Mouse (Mus musculus) embryonic facial prominence, embryonic 13.5 days (tissue): ENCODE measurements around the gene Cep128. TPM values are rescaled to one million over a fixed set of nuclear protein-coding genes. Genes with fewer than 3 reads are reported as not detected.
A peak's percentile ranks its signal among the peaks of the same experiment; 100 is the strongest.
"Not testable (repeated sequence)": the region's sequence is repeated elsewhere in the genome, so short reads cannot be mapped to it uniquely, and the experiment has no call there.

Source experiments
- ATAC-seq: fragments of 200-750 bp; cut with Nextera tagmentation; 2 replicates; pipeline ENCODE4 v1.8.0; 2017; ENCODE audit warnings: low read depth; ENCODE audit not compliant: insufficient number of reproducible peaks, insufficient read depth, low FRiP score, low TSS enrichment
- H3K27ac ChIP-seq: fragments of 300-500 bp; sonication (generic); 2 replicates; pipeline ENCODE4 v1.5.1; 2015; ENCODE audit warnings: moderate library complexity, mild to moderate bottlenecking, inconsistent platforms
- H3K27me3 ChIP-seq: fragments of 300-500 bp; sonication (generic); 2 replicates; pipeline ENCODE4 v1.6.1; 2015; ENCODE audit warnings: mild to moderate bottlenecking, inconsistent platforms
- H3K36me3 ChIP-seq: fragments of 300-500 bp; sonication (generic); 2 replicates; pipeline ENCODE4 v1.6.1; 2015; ENCODE audit warnings: mild to moderate bottlenecking, inconsistent platforms
- H3K4me1 ChIP-seq: fragments of 300-500 bp; sonication (generic); 2 replicates; pipeline ENCODE4 v1.6.1; 2015; ENCODE audit warnings: inconsistent platforms
- H3K4me2 ChIP-seq: fragments of 300-500 bp; sonication (generic); 2 replicates; pipeline ENCODE4 v1.6.1; 2015; ENCODE audit warnings: moderate library complexity, mild to moderate bottlenecking, inconsistent platforms
- H3K4me3 ChIP-seq: fragments of 300-500 bp; sonication (generic); 2 replicates; pipeline ENCODE4 v1.5.1; 2015; ENCODE audit warnings: mild to moderate bottlenecking, inconsistent platforms
- H3K9ac ChIP-seq: fragments of 300-500 bp; sonication (generic); 2 replicates; pipeline ENCODE4 v1.6.1; 2015; ENCODE audit warnings: mild to moderate bottlenecking, inconsistent platforms
- H3K9me3 ChIP-seq: fragments of 300-500 bp; sonication (generic); 2 replicates; pipeline ENCODE4 v1.6.1; 2016; ENCODE audit warnings: inconsistent platforms
- WGBS: fragments of 180-500 bp; shearing (Covaris S2); methylation state at CpG from one replicate; pipeline ENCODE4 v1.1.7; 2015; ENCODE audit warnings: mixed read lengths; 5-methylcytosine and 5-hydroxymethylcytosine counted together
- polyA plus RNA-seq: library from polyadenylated mRNA; unstranded; fragments of >200 nt; fragmentation: Nextera tagmentation; extraction: Ambion mirVana; gene quantifications from 2 replicates; pipeline ENCODE4 v1.2.1, GENCODE M21; 2015

Gene Cep128
- polyA plus RNA-seq, 1 experiment from 2014 or later = 9.1 TPM

DNA sequence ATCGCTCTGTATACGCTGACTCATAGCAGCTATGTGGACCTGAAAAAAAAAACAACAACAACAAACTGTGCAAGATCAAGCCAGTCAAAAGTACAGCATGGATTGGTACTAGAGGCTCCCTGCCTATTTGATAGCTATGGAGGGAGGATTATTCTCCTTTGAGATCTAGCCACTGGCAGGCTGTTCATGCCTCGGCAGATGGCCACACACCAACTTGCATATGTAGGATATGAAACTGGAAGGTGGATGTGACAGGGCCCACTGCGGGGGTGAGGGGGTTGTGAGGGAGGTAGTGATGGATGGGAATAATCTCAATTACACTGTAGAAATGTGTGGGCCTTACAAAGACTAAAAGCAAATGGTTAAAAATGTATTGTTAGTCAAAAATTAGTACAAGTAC, 386.7 kb downstream of the Cep128 start:
- Histone ChIP-seq H3K4me1 (0 out of 2 replicates have a peak, but pooled peaks cover 4% of the 10 kb centered on the region), H3K36me3 (no peaks in the 10 kb centered on the region), H3K9me3 (no peaks in the 10 kb centered on the region), H3K4me3 (no peak overlapping the region), H3K9ac (no peak overlapping the region), H3K4me2 (no peak overlapping the region), H3K27me3 (no peaks in the 10 kb centered on the region), H3K27ac (no peak overlapping the region)
- 86% methylated on average over 4 of the region's 4 CpGs for WGBS
- ATAC-seq = no peak

DNA sequence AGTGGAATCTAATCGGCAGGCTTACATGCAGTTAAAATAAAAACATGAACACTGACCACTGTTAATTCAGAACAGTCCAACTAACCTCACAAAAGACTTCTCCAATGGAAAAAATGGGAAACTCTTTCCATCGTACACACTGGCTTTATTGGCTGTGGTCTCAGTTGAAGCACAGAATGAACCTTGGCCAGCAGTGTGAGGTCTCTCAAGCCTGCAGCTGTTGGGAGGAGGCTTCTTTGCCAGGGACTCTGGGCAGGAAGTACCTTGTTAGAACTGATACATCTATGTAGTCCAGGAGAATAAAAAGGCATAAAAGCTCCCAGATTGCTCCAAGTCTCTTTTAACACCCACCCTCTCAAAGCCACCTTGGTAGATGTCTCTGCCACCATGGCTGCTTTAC, 390.9 kb downstream of the Cep128 start:
- Histone ChIP-seq H3K27me3 (no peaks in the 10 kb centered on the region), H3K4me1 (0 out of 2 replicates have a peak, but pooled peaks cover 4% of the 10 kb centered on the region), H3K9ac (no peak overlapping the region), H3K27ac (no peak overlapping the region), H3K4me2 (no peak overlapping the region), H3K4me3 (no peak overlapping the region), H3K36me3 (no peaks in the 10 kb centered on the region), H3K9me3 (no peaks in the 10 kb centered on the region)
- ATAC-seq = no peak
- 66% methylated on average over 2 of the region's 2 CpGs for WGBS

DNA sequence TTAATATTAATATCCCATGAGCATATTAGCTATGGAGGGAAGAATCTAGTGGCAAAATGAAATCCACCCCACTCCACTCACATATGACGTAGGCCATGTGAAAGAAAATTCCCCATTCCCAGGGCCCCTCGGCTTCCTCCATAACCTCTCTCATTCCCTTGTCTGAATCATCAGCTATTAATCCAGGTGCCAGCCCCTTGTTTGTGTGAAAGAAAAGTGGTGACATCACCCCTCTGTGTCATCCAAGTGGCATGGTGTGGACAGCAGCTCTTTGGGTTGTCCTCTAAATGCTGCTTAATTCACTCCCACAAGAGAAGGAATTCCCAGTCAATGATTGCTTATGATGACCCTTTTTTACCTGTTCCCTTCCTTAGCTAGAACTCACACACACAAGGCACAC, 396.4 kb downstream of the Cep128 start:
- Histone ChIP-seq H3K4me1 (no peaks in the 10 kb centered on the region), H3K27me3 (no peaks in the 10 kb centered on the region), H3K4me3 (no peak overlapping the region), H3K9ac (no peak overlapping the region), H3K36me3 (no peaks in the 10 kb centered on the region), H3K9me3 (no peaks in the 10 kb centered on the region), H3K27ac (no peak overlapping the region), H3K4me2 (no peak overlapping the region)
- ATAC-seq = no peak
- WGBS = 89% methylated on average over 2 of the region's 2 CpGs

DNA sequence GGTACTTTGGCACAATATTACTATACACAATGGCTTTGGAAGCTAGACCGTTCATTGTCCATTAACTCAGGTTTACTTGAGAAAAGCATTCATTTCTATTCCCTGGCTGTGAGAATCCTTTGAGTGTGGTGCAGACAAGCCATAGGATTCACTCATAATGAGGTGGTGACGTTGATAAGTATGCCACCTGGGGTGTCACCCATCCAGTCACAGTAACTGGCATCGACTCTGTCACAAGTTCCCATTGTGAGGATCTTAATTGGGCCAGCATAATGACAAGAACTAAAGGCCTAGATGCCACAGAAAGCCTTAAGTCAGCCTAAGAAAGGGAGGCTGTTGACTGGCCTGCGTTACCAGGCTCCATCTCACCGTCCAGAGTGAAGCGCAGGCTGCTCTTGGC, 396.9 kb downstream of the Cep128 start:
- H3K4me2 ChIP-seq = no peak overlapping the region
- H3K9ac ChIP-seq = no peak overlapping the region
- no peaks in the 10 kb centered on the region for H3K27me3 ChIP-seq
- no peaks in the 10 kb centered on the region for H3K4me1 ChIP-seq
- no peaks in the 10 kb centered on the region for H3K36me3 ChIP-seq
- H3K27ac ChIP-seq = no peak overlapping the region
- WGBS = 88% methylated on average over 6 of the region's 6 CpGs
- no peaks in the 10 kb centered on the region for H3K9me3 ChIP-seq
- H3K4me3 ChIP-seq = no peak overlapping the region
- no peak for ATAC-seq

DNA sequence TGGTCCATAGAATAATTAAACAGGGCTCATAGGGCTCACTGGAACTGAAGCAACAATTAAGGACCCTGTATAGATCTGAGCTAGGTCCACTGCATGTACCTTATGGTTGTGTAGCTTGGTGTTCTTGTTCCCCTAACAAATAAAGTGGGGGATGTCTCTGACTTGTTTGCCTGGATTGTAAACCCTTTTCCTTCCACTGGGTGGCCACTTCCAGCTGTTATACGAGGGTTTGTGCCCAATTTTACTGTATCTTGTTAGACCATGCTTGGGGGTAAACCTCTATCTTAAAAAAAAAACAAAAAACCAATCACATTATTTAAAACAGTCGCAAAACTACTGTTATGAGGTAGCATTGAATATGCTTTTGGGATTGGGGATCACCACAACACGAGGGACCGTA, 402.2 kb downstream of the Cep128 start:
- H3K9me3 ChIP-seq = no peaks in the 10 kb centered on the region
- no peak overlapping the region for H3K4me3 ChIP-seq
- no peaks in the 10 kb centered on the region for H3K4me1 ChIP-seq
- no peak for ATAC-seq
- no peak overlapping the region for H3K27ac ChIP-seq
- no peaks in the 10 kb centered on the region for H3K27me3 ChIP-seq
- no peak overlapping the region for H3K4me2 ChIP-seq
- H3K9ac ChIP-seq = no peak overlapping the region
- H3K36me3 ChIP-seq = no peaks in the 10 kb centered on the region
- 87% methylated on average over 4 of the region's 4 CpGs for WGBS

DNA sequence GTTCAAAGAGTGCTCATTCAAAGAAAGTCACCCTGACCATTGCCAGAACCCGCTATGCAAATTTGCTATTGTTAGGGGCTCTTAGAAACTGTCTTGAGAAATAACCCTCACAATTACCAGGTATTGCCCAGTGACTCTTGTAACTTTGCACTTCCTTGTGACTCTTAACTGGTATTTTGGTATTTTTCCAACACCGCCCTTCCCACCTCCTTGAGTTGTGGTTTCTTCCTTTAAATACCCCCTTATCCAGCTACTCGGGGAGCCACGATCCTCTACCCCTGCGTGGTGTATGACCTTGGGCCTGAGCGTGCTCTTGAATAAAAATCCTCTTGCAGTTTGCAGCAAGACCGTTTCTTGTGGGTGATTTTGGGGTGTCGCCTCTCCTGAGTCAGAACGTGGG, 407.8 kb downstream of the Cep128 start:
- not testable (repeated sequence) for H3K4me3 ChIP-seq, H3K27me3 ChIP-seq, H3K9ac ChIP-seq, H3K4me1 ChIP-seq, H3K27ac ChIP-seq, H3K36me3 ChIP-seq, H3K9me3 ChIP-seq, H3K4me2 ChIP-seq, ATAC-seq
- WGBS = 86% methylated on average over 9 of the region's 9 CpGs

DNA sequence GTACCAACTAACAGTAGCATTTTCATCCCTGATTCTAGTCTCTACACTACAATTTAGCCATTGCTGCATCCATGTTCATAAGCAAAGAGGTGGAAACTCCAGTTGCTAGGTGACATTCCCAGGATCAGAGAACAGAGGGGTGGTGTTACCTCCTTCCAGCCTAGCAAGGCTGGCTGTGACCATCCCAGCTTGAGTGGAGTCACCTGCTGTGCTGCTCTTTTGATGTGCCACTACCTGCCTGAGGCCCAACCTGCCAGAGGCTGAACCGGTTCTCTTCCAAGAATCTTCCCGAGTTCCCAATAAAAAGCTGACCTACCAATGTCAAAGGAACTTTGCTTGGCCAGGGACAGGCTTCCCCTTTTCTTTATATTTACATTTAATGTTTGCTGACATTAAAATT, 408.8 kb downstream of the Cep128 start:
- no peak overlapping the region for H3K4me2 ChIP-seq
- no peaks in the 10 kb centered on the region for H3K9me3 ChIP-seq
- H3K27ac ChIP-seq = no peak overlapping the region
- H3K9ac ChIP-seq = no peak overlapping the region
- no peaks in the 10 kb centered on the region for H3K36me3 ChIP-seq
- ATAC-seq = no peak
- no peaks in the 10 kb centered on the region for H3K4me1 ChIP-seq
- 19% methylated on average over 2 of the region's 2 CpGs for WGBS
- H3K4me3 ChIP-seq = no peak overlapping the region
- H3K27me3 ChIP-seq = no peaks in the 10 kb centered on the region

DNA sequence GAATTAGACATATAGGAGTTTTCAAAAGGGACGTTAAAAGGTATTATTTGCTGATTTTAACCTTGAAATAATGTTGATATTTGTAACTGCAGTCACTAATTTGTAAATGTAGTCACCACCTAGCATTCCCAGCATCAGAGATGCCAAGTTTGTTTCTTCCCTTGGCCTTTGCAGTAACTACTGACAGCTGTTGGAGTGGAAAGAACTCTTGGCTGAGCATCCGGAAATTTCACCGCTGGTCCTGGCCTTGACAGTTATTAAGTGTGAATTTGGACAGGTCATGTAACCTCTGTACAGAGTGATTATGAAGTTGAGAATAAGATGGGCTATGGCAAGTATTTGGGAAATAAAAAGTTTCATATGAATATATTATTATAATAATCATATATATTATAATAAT, 413.1 kb downstream of the Cep128 start:
- ATAC-seq = no peak
- Histone ChIP-seq H3K36me3 (no peaks in the 10 kb centered on the region), H3K4me2 (no peak overlapping the region), H3K9ac (no peak overlapping the region), H3K4me3 (no peak overlapping the region), H3K4me1 (no peaks in the 10 kb centered on the region), H3K27ac (no peak overlapping the region), H3K9me3 (no peaks in the 10 kb centered on the region), H3K27me3 (no peaks in the 10 kb centered on the region)
- WGBS = 85% methylated on average over 3 of the region's 3 CpGs

DNA sequence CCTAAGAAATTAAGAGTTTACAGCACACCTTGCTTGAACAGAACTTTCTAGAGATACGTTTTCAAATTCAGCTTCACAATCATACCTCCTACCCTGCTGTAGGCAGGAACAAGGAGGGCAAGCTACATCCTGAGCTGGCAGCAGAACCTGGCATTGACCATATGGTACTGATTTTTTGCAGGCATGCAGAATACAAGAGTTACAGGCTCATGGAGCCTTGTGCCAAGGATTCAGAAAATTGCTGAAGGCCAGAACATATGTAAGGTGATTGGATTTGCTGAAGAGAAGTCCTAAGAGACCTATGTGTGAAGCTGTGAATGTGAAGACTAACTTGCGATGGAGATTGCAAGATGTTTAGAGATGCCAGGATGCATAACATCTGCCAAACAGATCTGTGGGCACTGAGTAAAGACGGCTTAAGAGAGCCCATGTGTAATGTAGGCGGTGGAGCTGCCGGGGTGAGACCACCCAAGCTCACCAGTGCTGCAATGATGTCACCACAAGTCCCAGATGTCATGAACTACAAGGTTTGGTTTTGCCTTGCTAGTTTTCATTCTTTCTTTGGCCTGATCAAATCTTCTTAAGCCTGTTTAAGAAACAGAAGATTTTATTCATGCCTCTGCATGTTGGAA, 422.7 kb downstream of the Cep128 start:
- Histone ChIP-seq H3K9me3 (no peaks in the 10 kb centered on the region), H3K9ac (no peak overlapping the region), H3K4me1 (no peaks in the 10 kb centered on the region), H3K36me3 (no peaks in the 10 kb centered on the region), H3K27me3 (no peaks in the 10 kb centered on the region), H3K4me2 (no peak overlapping the region), H3K4me3 (no peak overlapping the region), H3K27ac (no peak overlapping the region)
- WGBS = 49% methylated on average over 5 of the region's 5 CpGs
- ATAC-seq = 0 out of 2 replicates have a peak, but pooled peaks have one; percentile 56

DNA sequence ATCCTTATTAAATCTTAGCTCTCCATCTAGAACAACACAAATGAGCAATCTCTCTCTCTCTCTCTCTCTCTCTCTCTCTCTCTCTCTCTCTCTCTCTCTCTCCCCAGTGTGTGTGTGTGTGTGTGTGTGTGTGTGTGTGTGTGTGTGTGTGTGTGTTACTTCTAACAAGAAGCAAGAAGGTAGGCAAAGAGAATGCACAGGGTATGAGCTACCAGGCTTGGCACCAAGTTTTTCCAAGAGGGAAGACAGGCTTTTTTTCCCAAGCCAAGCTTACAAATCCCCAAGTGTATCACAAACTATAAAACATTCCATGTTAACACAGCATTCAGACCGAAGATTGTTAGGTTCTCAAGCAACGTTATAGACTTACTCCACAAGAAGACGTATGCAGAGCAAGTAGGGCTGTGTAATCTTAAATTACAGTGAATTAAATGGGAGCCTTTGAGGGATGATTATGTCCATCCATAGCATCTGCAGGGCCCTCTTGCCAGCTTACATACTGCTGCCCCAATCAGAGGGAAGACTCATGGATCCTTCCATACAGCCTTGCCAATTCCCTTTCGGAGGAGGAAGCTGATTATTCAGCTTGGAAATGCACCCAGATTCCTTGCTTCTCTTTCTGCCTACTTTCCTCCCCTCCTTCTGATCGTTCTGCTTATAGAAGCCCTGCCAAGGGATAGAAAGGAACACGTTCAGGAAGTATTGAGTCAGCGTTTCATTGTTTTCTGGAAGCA, 429.3 kb downstream of the Cep128 start:
- no peaks in the 10 kb centered on the region for H3K27me3 ChIP-seq
- ATAC-seq = no peak
- no peak overlapping the region for H3K4me3 ChIP-seq
- no peak overlapping the region for H3K27ac ChIP-seq
- 71% methylated on average over 7 of the region's 7 CpGs for WGBS
- H3K36me3 ChIP-seq = no peaks in the 10 kb centered on the region
- no peak overlapping the region for H3K4me2 ChIP-seq
- no peak overlapping the region for H3K9ac ChIP-seq
- H3K9me3 ChIP-seq = no peaks in the 10 kb centered on the region
- H3K4me1 ChIP-seq = no peaks in the 10 kb centered on the region
